Mouse (Mus musculus): ENCODE measurements around the gene Zfp26. TPM values are rescaled to one million over a fixed set of nuclear protein-coding genes. Genes with fewer than 3 reads are reported as not detected.

The Zfp26 gene
- polyA plus RNA-seq, 1 experiment from 2014 or later: 7.8 TPM

- H3K4me1 ChIP-seq (ENCODE audit: control insufficient read depth, insufficient read depth, low read length): no peaks in the 10 kb centered on the region
- H3K27me3 ChIP-seq (ENCODE audit: control insufficient read depth, insufficient read depth, low read length): no peaks in the 10 kb centered on the region
- H3K9ac ChIP-seq (ENCODE audit: low read length): no peak overlapping the region
- WGBS: 92% methylated on average over 1 of the region's 1 CpGs
- no peak overlapping the region for H3K4me2 ChIP-seq (ENCODE audit: low read depth, low read length)
- H3K9me3 ChIP-seq (replicated peaks; ENCODE audit: control insufficient read depth, low read length): 0 out of 2 replicates have a peak, but pooled peaks cover 3% of the 10 kb centered on the region
- no peak for ATAC-seq (replicated peaks; ENCODE audit: extremely low read depth, insufficient read depth, low FRiP score)
- peaks cover 46% of the 10 kb centered on the region for H3K36me3 ChIP-seq (ENCODE audit: control insufficient read depth, insufficient read depth)
- H3K27ac ChIP-seq (ENCODE audit: low read length): no peak overlapping the region
- no peak overlapping the region for H3K4me3 ChIP-seq (ENCODE audit: low read length)
Measured at GRCm38 (mm10) chr9:20476632-20477031, 16.7 kb upstream of the Zfp26 start.

DNA sequence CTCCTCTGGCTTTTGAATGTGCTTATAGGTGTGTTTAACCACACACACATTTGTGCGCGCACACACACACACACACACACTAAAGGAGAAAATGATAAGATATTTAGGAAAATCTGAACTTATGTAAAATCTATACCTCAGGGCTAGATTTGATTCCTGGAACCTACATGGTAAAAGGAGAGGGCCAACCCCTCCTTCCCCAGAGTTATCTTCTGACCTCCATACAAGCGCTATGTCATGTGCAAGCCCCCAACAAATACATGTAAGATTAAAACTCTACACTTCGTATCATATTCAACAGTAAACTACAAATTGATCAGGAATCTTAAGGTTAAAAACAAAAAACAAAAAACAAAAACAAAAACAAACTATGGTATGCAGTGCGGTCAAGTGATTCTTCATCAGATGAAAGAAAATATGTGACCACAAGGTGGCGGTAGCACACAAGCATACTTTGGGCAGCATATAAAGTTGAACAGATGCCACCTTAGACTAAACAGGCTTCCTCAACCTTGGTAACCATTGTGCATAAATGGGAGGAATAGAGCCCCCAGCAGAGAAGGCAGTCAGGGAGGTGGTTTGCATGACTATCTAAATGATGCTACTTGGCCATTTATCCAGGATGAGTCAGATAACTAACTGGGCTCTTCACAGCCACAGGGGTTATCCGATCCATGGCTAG is 6.9 kb upstream of the Zfp26 start:
- H3K27me3 ChIP-seq (ENCODE audit: control insufficient read depth, insufficient read depth, low read length): no peaks in the 10 kb centered on the region
- H3K4me3 ChIP-seq (ENCODE audit: low read length): no peak overlapping the region
- H3K9me3 ChIP-seq (replicated peaks; ENCODE audit: control insufficient read depth, low read length): peaks cover 28% of the 10 kb centered on the region
- peaks cover 34% of the 10 kb centered on the region for H3K36me3 ChIP-seq (ENCODE audit: control insufficient read depth, insufficient read depth)
- no peak overlapping the region for H3K4me2 ChIP-seq (ENCODE audit: low read depth, low read length)
- WGBS: 51% methylated on average over 7 of the region's 7 CpGs
- H3K4me1 ChIP-seq (ENCODE audit: control insufficient read depth, insufficient read depth, low read length): no peaks in the 10 kb centered on the region
- H3K27ac ChIP-seq (ENCODE audit: low read length): no peak overlapping the region
- H3K9ac ChIP-seq (ENCODE audit: low read length): no peak overlapping the region
- no peak for ATAC-seq (replicated peaks; ENCODE audit: extremely low read depth, insufficient read depth, low FRiP score)

DNA sequence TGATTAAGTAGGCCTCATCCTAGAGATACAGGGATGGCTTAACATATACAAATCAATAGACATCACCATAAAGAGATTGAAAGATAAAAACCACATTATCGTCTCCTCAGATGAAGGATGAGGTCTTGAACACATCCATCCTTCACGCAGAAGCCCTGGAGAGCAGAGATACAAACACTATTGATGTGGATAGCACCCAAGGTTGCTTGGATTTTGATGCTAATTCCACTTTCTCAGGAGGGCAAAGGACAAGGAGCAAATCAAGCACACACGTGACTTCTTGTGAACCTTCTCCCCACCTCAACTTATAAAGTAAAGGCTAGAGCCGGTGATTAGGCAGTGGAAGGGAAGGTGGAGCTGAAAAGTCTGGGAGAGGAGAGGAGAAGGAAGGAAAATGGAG is 6.3 kb downstream of the Zfp26 start:
- Histone ChIP-seq H3K27ac (ENCODE audit: low read length) (no peak overlapping the region), H3K4me3 (ENCODE audit: low read length) (no peak overlapping the region), H3K4me1 (ENCODE audit: control insufficient read depth, insufficient read depth, low read length) (peaks cover 6% of the 10 kb centered on the region), H3K9me3 (replicated peaks; ENCODE audit: control insufficient read depth, low read length) (peaks cover 2% of the 10 kb centered on the region), H3K9ac (ENCODE audit: low read length) (no peak overlapping the region), H3K36me3 (ENCODE audit: control insufficient read depth, insufficient read depth) (peaks cover 28% of the 10 kb centered on the region; the same call in 1 of the 2 replicates), H3K4me2 (ENCODE audit: low read depth, low read length) (no peak overlapping the region), H3K27me3 (ENCODE audit: control insufficient read depth, insufficient read depth, low read length) (no peaks in the 10 kb centered on the region)
- WGBS: 89% methylated on average over 4 of the region's 4 CpGs
- no peak for ATAC-seq (replicated peaks; ENCODE audit: extremely low read depth, insufficient read depth, low FRiP score)

DNA sequence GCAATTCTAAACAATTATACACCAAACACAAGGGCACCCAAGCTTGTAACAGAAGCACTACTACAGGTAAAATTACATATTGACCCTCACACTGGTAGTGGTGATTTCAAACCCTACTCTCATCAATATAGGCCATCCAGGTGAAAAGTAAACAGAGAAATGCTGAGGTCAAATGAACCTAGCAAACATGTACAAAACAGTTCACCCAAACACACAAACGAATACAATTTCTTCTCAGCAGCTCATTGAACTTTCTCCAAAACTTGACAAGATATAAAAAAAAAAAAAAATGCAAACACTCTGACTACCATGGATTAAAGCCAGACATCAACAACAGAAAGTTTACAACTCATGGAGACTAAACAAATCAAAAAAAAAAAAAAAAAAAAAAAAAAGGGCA is 8.5 kb downstream of the Zfp26 start:
- no peak for ATAC-seq (replicated peaks; ENCODE audit: extremely low read depth, insufficient read depth, low FRiP score)
- WGBS: 92% methylated on average over 1 of the region's 1 CpGs
- H3K36me3 ChIP-seq (ENCODE audit: control insufficient read depth, insufficient read depth): peaks cover 18% of the 10 kb centered on the region; the same call in 1 of the 2 replicates
- H3K4me1 ChIP-seq (ENCODE audit: control insufficient read depth, insufficient read depth, low read length): peaks cover 3% of the 10 kb centered on the region; the same call in 1 of the 2 replicates
- no peak overlapping the region for H3K9ac ChIP-seq (ENCODE audit: low read length)
- no peak overlapping the region for H3K4me3 ChIP-seq (ENCODE audit: low read length)
- H3K4me2 ChIP-seq (ENCODE audit: low read depth, low read length): no peak overlapping the region
- no peak overlapping the region for H3K27ac ChIP-seq (ENCODE audit: low read length)
- H3K27me3 ChIP-seq (ENCODE audit: control insufficient read depth, insufficient read depth, low read length): no peaks in the 10 kb centered on the region
- H3K9me3 ChIP-seq (replicated peaks; ENCODE audit: control insufficient read depth, low read length): peaks cover 2% of the 10 kb centered on the region

DNA sequence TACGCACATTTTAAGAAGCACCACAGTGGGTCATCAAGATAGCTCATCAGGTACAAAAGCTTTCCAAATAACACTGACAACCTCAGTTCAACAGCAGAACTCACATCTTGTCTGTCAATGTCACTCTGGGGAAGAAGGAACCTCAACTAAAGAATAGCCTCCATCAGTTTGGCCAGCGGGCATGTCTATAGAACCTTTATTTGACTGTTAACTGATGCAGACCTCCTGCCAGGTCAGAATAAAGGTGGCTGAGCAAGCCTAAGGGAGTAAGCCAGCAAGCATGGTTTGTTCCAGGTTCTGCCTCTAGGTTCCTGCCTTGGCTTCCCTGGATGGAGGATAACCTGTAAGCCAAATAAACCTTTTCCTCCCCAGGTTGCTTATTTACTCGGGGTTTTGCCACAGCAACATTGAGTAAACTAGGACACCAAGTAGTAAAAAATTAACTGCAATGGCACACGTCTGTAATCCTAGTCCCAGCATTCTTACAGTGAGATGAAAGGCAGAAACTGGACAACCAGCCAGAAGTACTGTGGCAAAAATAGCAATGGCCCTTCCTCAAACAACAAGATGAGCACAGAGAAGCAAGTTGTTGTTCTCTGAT is 16.7 kb downstream of the Zfp26 start:
- no peak overlapping the region for H3K4me2 ChIP-seq (ENCODE audit: low read depth, low read length)
- H3K27ac ChIP-seq (ENCODE audit: low read length): no peak overlapping the region
- no peak overlapping the region for H3K9ac ChIP-seq (ENCODE audit: low read length)
- H3K27me3 ChIP-seq (ENCODE audit: control insufficient read depth, insufficient read depth, low read length): no peaks in the 10 kb centered on the region
- H3K4me1 ChIP-seq (ENCODE audit: control insufficient read depth, insufficient read depth, low read length): no peaks in the 10 kb centered on the region
- H3K4me3 ChIP-seq (ENCODE audit: low read length): no peak overlapping the region
- H3K9me3 ChIP-seq (replicated peaks; ENCODE audit: control insufficient read depth, low read length): peaks cover 4% of the 10 kb centered on the region
- H3K36me3 ChIP-seq (ENCODE audit: control insufficient read depth, insufficient read depth): peaks cover 61% of the 10 kb centered on the region
- WGBS: 90% methylated on average over 4 of the region's 4 CpGs
- no peak for ATAC-seq (replicated peaks; ENCODE audit: extremely low read depth, insufficient read depth, low FRiP score)

- Histone ChIP-seq H3K27ac (ENCODE audit: low read length) (no peak overlapping the region), H3K9ac (ENCODE audit: low read length) (no peak overlapping the region), H3K36me3 (ENCODE audit: control insufficient read depth, insufficient read depth) (no peaks in the 10 kb centered on the region), H3K4me3 (ENCODE audit: low read length) (no peak overlapping the region), H3K9me3 (replicated peaks; ENCODE audit: control insufficient read depth, low read length) (no peaks in the 10 kb centered on the region), H3K4me2 (ENCODE audit: low read depth, low read length) (no peak overlapping the region), H3K27me3 (ENCODE audit: control insufficient read depth, insufficient read depth, low read length) (no peaks in the 10 kb centered on the region), H3K4me1 (ENCODE audit: control insufficient read depth, insufficient read depth, low read length) (no peaks in the 10 kb centered on the region)
- no peak for ATAC-seq (replicated peaks; ENCODE audit: extremely low read depth, insufficient read depth, low FRiP score)
- WGBS: 83% methylated on average over 3 of the region's 3 CpGs
Measured at GRCm38 (mm10) chr9:20430004-20430403, 30.0 kb downstream of the Zfp26 start.

- no peak overlapping the region for H3K4me2 ChIP-seq (ENCODE audit: low read depth, low read length)
- no peaks in the 10 kb centered on the region for H3K9me3 ChIP-seq (replicated peaks; ENCODE audit: control insufficient read depth, low read length)
- no peaks in the 10 kb centered on the region for H3K27me3 ChIP-seq (ENCODE audit: control insufficient read depth, insufficient read depth, low read length)
- ATAC-seq (replicated peaks; ENCODE audit: extremely low read depth, insufficient read depth, low FRiP score): no peak
- no peak overlapping the region for H3K9ac ChIP-seq (ENCODE audit: low read length)
- no peak overlapping the region for H3K27ac ChIP-seq (ENCODE audit: low read length)
- H3K4me3 ChIP-seq (ENCODE audit: low read length): no peak overlapping the region
- 40% methylated on average over 1 of the region's 1 CpGs for WGBS
- H3K36me3 ChIP-seq (ENCODE audit: control insufficient read depth, insufficient read depth): no peaks in the 10 kb centered on the region
- H3K4me1 ChIP-seq (ENCODE audit: control insufficient read depth, insufficient read depth, low read length): no peaks in the 10 kb centered on the region
Measured at GRCm38 (mm10) chr9:20411460-20411859, 48.5 kb downstream of the Zfp26 start.

DNA sequence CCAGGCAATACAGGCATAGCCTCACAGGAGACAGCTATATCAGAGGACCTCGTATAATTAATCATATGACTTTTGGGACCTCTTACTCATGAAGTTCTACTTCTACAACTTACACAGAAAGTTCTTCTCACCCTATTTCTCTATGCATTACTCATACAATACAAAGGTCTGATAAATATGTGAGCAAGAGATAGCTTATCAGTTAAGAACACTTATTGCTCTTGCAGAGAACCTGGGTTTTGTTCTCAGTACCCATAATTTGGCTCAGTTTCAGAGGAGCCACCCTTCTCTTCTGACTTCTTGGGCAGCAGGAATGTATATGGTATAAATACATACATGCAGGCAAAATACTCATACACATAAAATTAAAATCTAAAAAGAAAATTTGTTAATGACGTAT is 50.6 kb downstream of the Zfp26 start:
- H3K36me3 ChIP-seq (ENCODE audit: control insufficient read depth, insufficient read depth): no peaks in the 10 kb centered on the region
- no peak for ATAC-seq (replicated peaks; ENCODE audit: extremely low read depth, insufficient read depth, low FRiP score)

DNA sequence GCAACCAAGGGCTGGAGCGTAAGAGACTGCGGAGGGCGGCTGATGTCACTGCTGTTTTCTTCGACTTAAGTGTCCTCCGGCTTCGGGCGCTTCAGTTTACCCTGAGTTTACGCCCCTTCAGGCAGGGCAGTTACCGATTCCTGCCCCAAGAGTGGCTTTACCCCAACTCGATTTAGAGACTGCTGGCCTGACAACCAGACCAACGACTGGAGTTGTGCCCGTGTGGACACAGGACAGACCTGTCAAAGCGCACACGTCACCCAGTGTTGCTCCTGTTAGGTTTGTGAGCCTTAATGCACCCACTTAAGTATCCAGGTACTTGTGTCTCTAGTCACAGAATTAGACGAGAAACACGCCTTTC is 74.6 kb downstream of the Zfp26 start:
- peak overlapping the region; percentile 67 for H3K27ac ChIP-seq (ENCODE audit: low read length)
- 17% methylated on average over 16 of the region's 16 CpGs for WGBS
- H3K4me1 ChIP-seq (ENCODE audit: control insufficient read depth, insufficient read depth, low read length): peaks cover 7% of the 10 kb centered on the region
- H3K27me3 ChIP-seq (ENCODE audit: control insufficient read depth, insufficient read depth, low read length): no peaks in the 10 kb centered on the region
- peak overlapping the region; percentile 88 for H3K4me2 ChIP-seq (ENCODE audit: low read depth, low read length)
- H3K4me3 ChIP-seq (ENCODE audit: low read length): peak overlapping the region; percentile 82
- H3K36me3 ChIP-seq (ENCODE audit: control insufficient read depth, insufficient read depth): no peaks in the 10 kb centered on the region
- no peak; the same call in 1 of the 2 replicates for ATAC-seq (replicated peaks; ENCODE audit: extremely low read depth, insufficient read depth, low FRiP score)
- peak overlapping the region; percentile 76 for H3K9ac ChIP-seq (ENCODE audit: low read length)
- no peaks in the 10 kb centered on the region for H3K9me3 ChIP-seq (replicated peaks; ENCODE audit: control insufficient read depth, low read length)

More for the DNA sequence above, 50.6 kb downstream of the Zfp26 start:
- 77% methylated on average over 2 of the region's 2 CpGs for WGBS
- H3K4me3 ChIP-seq (ENCODE audit: low read length): no peak overlapping the region
- no peaks in the 10 kb centered on the region for H3K9me3 ChIP-seq (replicated peaks; ENCODE audit: control insufficient read depth, low read length)
- H3K4me1 ChIP-seq (ENCODE audit: control insufficient read depth, insufficient read depth, low read length): no peaks in the 10 kb centered on the region
- H3K9ac ChIP-seq (ENCODE audit: low read length): no peak overlapping the region
- H3K4me2 ChIP-seq (ENCODE audit: low read depth, low read length): no peak overlapping the region
- H3K27me3 ChIP-seq (ENCODE audit: control insufficient read depth, insufficient read depth, low read length): no peaks in the 10 kb centered on the region
- H3K27ac ChIP-seq (ENCODE audit: low read length): no peak overlapping the region

All from heart, embryonic 16.5 days (tissue).